Mouse (Mus musculus) stomach, postnatal 0 days (tissue): ENCODE measurements around the gene Cyp1a1. TPM values are rescaled to one million over a fixed set of nuclear protein-coding genes. Genes with fewer than 3 reads are reported as not detected.
"Not testable (repeated sequence)": the region's sequence is repeated elsewhere in the genome, so short reads cannot be mapped to it uniquely, and the experiment has no call there.

Source experiments
- ATAC-seq: fragments of 200-750 bp; cut with Nextera tagmentation; 2 replicates; pipeline ENCODE4 v1.8.0; 2017; ENCODE audit not compliant: low FRiP score, low TSS enrichment
- DNase-seq: peaks from one replicate; pipeline ENCODE4 v3.0.0-alpha.2; 2016; ENCODE audit warnings: low spot score
- H3K27ac ChIP-seq: fragments of 300-500 bp; sonication (generic); replicated peaks from 2 replicates; pipeline ENCODE4 v1.5.1; 2014; ENCODE audit warnings: mild to moderate bottlenecking, control low read depth
- H3K27me3 ChIP-seq: fragments of 300-500 bp; sonication (generic); 2 replicates; pipeline ENCODE4 v1.6.1; 2014; ENCODE audit warnings: low read length; ENCODE audit not compliant: control insufficient read depth, insufficient read depth
- H3K36me3 ChIP-seq: fragments of 300-500 bp; sonication (generic); 2 replicates; pipeline ENCODE4 v1.6.1; 2014; ENCODE audit warnings: low read length, mixed read lengths; ENCODE audit not compliant: control insufficient read depth, insufficient read depth
- H3K4me1 ChIP-seq: fragments of 300-500 bp; sonication (generic); replicated peaks from 2 replicates; pipeline ENCODE4 v1.6.1; 2014; ENCODE audit warnings: antibody characterized with exemption; ENCODE audit not compliant: control insufficient read depth, insufficient read depth
- H3K4me2 ChIP-seq: fragments of 300-500 bp; sonication (generic); replicated peaks from 2 replicates; pipeline ENCODE4 v1.6.1; 2014; ENCODE audit warnings: low read depth, mild to moderate bottlenecking, control low read depth, moderate library complexity
- H3K4me3 ChIP-seq: fragments of 300-500 bp; sonication (generic); 2 replicates; pipeline ENCODE4 v1.5.1; 2014; ENCODE audit warnings: low read depth, low read length, control low read depth
- H3K9ac ChIP-seq: fragments of 300-500 bp; sonication (generic); 2 replicates; pipeline ENCODE4 v1.6.1; 2014; ENCODE audit warnings: mild to moderate bottlenecking, low read length, control low read depth, mixed read lengths
- H3K9me3 ChIP-seq: fragments of 300-500 bp; sonication (generic); 2 replicates; pipeline ENCODE4 v1.6.1; 2016; ENCODE audit warnings: low read length; ENCODE audit not compliant: control insufficient read depth
- CTCF ChIP-seq: IDR thresholded peaks from 2 replicates; pipeline ENCODE4 v1.5.1; 2016; ENCODE audit warnings: antibody characterized with exemption, low read depth, mild to moderate bottlenecking, moderate library complexity
- EP300 ChIP-seq: optimal IDR thresholded peaks from 2 replicates; pipeline ENCODE3; 2016; ENCODE audit warnings: antibody characterized with exemption
- WGBS: fragments of 180-500 bp; shearing (Covaris S2); extraction: QIAGEN DNeasy Blood & Tissue Kit; methylation state at CpG from one replicate; pipeline ENCODE4 v1.1.7; 2014; 5-methylcytosine and 5-hydroxymethylcytosine counted together
- polyA plus RNA-seq: library from polyadenylated mRNA; unstranded; fragments of >200 nt; fragmentation: Nextera tagmentation; extraction: Ambion mirVana; gene quantifications from 2 replicates; pipeline ENCODE4 v1.2.1, GENCODE M21; 2015

The Cyp1a1 gene
- polyA plus RNA-seq, 1 experiment from 2014 or later = 0.11 TPM

DNA sequence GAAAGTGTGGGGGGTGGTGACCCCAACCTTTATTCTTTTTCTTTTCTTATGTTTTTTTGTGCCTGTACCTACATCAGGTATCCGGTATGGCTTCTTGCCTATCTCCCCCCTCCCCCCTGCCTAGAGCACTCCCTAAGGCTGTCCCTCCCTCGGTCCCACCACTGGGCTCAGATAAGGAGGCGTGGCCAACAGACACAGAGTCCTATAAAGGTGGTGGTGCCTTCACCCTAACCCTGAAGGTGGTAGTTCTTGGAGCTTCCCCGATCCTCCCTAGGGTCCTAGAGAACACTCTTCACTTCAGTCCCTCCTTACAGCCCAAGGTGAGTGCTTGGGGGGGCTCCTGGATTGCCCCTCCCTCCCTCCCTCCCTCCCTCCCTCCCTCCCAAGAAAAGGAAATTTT lies 9.7 kb downstream of the Cyp1a1 start:
- 28% methylated on average over 4 of the region's 4 CpGs for WGBS
- Histone ChIP-seq H3K36me3 (no peaks in the 10 kb centered on the region), H3K4me2 (no peak overlapping the region), H3K27ac (no peak overlapping the region), H3K27me3 (0 out of 2 replicates have a peak, but pooled peaks cover 4% of the 10 kb centered on the region), H3K4me1 (no peaks in the 10 kb centered on the region), H3K4me3 (no peak overlapping the region), H3K9ac (no peak overlapping the region), H3K9me3 (no peaks in the 10 kb centered on the region)
- DNase-seq (no peak), ATAC-seq (peak; percentile 45)
- TF ChIP-seq CTCF (no peak), EP300 (no peak)

- Histone ChIP-seq H3K4me2 (no peak overlapping the region), H3K9me3 (no peaks in the 10 kb centered on the region), H3K9ac (no peak overlapping the region), H3K27me3 (0 out of 2 replicates have a peak, but pooled peaks cover 4% of the 10 kb centered on the region), H3K4me3 (no peak overlapping the region), H3K36me3 (no peaks in the 10 kb centered on the region), H3K4me1 (no peaks in the 10 kb centered on the region), H3K27ac (no peak overlapping the region)
- WGBS = 92% methylated on average over 1 of the region's 1 CpGs
- no peak for ATAC-seq
- TF ChIP-seq CTCF = no peak
- TF ChIP-seq EP300 = no peak
- DNase-seq = no peak
Observed at GRCm38 (mm10) chr9:57698466-57699150, 10.9 kb downstream of the Cyp1a1 start.

GRCm38 (mm10) chr9:57706496-57706895 lies 18.8 kb downstream of the Cyp1a1 start:
- H3K27ac ChIP-seq = no peak overlapping the region
- ATAC-seq = no peak
- no peak for DNase-seq
- no peak for TF ChIP-seq EP300
- TF ChIP-seq CTCF = no peak
- no peaks in the 10 kb centered on the region for H3K27me3 ChIP-seq
- no peak overlapping the region for H3K4me2 ChIP-seq
- H3K9me3 ChIP-seq = no peaks in the 10 kb centered on the region
- H3K4me1 ChIP-seq = no peaks in the 10 kb centered on the region
- 92% methylated on average over 3 of the region's 3 CpGs for WGBS
- H3K36me3 ChIP-seq = no peaks in the 10 kb centered on the region
- H3K4me3 ChIP-seq = no peak overlapping the region
- H3K9ac ChIP-seq = no peak overlapping the region

DNA sequence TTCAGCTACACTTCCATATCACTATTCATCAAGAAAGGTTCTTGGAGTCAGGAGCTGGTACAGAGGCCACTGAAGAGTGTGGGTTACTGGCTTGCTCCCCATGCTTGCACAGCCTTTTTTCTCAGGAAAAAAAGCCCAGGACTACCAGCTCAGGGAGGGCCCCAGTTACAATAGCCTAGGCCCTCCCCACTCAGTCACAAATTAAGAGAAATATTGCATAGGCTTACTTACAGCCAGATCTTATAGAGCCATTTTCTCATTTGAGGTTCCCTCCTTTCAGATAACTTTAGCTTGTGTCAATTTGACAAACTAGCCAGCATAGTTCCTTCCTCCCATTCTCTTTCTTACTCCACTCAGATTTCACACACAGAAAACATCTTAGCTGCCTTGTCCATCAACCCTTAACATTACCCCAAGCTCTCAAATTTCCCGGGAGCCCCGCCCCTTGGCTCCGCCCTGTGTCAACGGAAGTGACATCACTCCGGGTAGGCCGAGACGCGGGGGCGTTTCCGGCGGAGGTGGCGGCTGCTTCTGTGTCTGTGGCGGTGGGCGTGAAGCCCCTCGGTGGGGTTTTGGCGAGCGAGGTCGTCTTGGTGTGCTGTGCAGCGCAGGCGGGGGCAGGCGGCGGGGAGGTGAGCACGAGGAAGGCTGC lies 20.5 kb downstream of the Cyp1a1 start, which contains the start of gene Edc3:
Gene Edc3, plus strand, starts transcription at position 473 of the 652 bp plus-strand sequence.
- peak; percentile 95 for DNase-seq
- peak within 1 kb of the TSS; percentile 95 for H3K9ac ChIP-seq
- no peaks in the 10 kb centered on the region for H3K27me3 ChIP-seq
- peak within 1 kb of the TSS; percentile 73 for H3K4me2 ChIP-seq
- peak within 1 kb of the TSS; percentile 90 for H3K4me3 ChIP-seq
- peak within 1 kb of the TSS; percentile 94 for H3K27ac ChIP-seq
- peak; percentile 93 for ATAC-seq
- no peaks in the 10 kb centered on the region for H3K4me1 ChIP-seq
- WGBS = under 1% methylated on average over 23 of the region's 23 CpGs
- H3K9me3 ChIP-seq = no peaks in the 10 kb centered on the region
- H3K36me3 ChIP-seq = no peaks in the 10 kb centered on the region
- TF ChIP-seq EP300 (no peak), CTCF (no peak)

DNA sequence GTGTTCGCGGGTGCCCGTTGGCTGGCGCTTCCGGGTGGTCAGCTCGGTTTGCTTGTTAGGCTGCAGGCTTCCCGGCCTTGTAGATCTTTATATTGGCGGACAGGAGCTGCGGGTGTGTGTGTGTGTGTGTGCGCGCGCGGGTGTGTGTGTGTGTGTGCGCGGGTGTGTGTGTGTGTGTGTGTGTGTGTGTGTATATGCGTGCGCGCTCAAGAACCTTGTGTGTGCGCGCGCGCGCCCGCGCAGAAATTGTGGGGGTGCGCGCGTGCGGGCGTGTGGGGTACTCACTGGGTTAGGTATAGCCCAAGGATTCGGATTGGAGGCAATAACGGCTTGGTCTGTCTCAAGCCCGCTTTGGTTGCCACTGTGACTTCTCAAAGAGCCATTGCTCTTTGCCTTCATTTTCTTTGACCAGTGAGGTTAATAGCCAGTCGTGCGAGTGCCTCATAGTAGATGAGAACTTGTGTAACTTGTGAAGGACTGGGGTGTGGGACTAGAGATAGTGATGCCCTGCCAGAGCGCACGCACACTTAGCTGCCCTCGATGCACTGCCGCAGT lies 21.1 kb downstream of the Cyp1a1 start:
- Histone ChIP-seq H3K9ac (peak overlapping the region; percentile 95), H3K4me2 (peak overlapping the region; percentile 73), H3K4me3 (peak overlapping the region; percentile 90), H3K36me3 (peaks cover 3% of the 10 kb centered on the region; the same call in 1 of the 2 replicates), H3K27ac (peak overlapping the region; percentile 94), H3K9me3 (no peaks in the 10 kb centered on the region), H3K4me1 (no peaks in the 10 kb centered on the region), H3K27me3 (no peaks in the 10 kb centered on the region)
- TF ChIP-seq CTCF (no peak), EP300 (no peak)
- DNase-seq (no peak), ATAC-seq (peak; percentile 73)
- WGBS = 3% methylated on average over 38 of the region's 39 CpGs

- H3K9ac ChIP-seq, H3K27me3 ChIP-seq, DNase-seq, H3K4me2 ChIP-seq, H3K4me1 ChIP-seq, H3K9me3 ChIP-seq, ATAC-seq, H3K4me3 ChIP-seq, H3K27ac ChIP-seq, H3K36me3 ChIP-seq: not testable (repeated sequence)
- 69% methylated on average over 5 of the region's 5 CpGs for WGBS
Observed at GRCm38 (mm10) chr9:57710214-57710613, 22.5 kb downstream of the Cyp1a1 start.
